Mouse (Mus musculus): ENCODE results near the gene Actl7a.

The Actl7a gene

DNA sequence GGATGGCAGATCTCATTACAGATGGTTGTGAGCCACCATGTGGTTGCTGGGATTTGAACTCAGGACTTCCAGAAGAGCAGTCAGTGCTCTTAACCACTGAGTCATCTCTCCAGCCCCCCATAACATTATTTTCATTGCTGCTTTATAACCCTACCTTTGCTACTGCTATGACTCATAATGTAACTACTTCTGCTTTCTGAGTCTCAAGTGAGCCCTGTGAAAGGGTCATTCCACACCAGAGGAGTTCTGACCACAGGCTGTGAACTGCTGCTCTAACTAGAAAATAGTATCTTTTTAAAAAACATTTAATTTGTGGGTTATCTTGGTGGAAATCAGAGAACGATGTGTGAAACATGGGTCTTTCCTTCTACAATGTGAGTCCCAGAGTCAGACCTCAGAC, 14.5 kb downstream of the Actl7a start:
- DNase-seq (ENCODE audit: low spot score), result no peak

DNA sequence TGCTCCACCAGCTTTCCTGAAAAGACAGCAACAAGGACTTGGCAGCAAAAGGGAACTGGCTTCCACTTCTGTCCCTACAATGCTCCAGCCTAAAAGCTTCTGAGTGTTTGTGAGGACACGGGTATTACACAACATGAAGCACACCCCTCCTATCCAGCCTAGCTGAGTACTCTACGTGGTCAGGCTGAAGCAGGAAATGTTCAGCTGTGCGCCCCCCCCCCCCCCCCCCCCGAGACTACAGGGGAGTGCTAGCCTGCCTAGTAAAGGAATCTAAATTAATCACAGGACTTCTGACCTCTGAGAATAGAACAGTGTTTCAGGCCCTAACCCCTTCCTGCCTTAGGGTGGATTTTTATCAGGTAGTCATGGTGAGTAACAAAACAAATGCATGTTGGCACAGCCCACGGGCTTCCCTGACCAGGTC, 24.7 kb downstream of the Actl7a start:
- no peak for DNase-seq (ENCODE audit: low spot score)

DNA sequence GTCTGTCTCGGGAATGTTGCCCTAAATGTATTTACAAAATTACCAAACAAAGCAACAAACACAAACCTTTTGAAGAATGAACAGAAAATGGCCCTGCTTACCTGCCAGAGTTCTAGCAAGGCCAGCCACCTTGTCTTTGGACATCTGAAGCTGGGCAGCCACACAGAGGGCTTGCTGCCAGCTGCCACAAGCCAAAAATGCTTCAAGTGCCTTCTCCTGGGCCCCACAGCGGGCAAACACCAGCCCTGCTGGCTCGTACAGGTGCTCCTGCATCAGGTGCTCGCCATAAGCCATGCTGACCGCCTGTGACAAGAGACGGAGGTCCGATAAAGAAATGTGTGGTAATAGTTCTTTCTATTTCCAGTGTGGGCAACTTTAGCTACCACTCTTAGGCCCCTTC, 25.7 kb downstream of the Actl7a start:
- no peak for DNase-seq (ENCODE audit: low spot score)

DNA sequence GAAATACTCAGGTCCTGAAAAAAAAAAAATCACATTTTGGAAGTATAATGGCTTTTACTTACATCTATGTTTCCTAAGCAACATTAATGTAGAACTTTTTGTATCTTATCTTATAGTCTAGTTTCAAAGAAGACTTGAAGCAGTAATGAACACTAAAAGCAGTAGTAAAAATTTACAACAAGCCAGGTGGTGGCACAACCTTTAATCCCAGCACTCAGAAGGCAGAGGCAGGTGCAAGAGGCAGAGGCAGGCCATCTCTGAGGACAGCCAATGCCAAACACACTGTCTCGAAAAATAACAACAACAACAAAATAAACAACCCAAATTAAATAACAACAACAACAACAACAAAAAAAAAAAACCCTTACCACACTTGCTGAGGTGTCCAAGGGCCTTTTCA, 27.9 kb downstream of the Actl7a start:
- DNase-seq (ENCODE audit: low spot score), result no peak

DNA sequence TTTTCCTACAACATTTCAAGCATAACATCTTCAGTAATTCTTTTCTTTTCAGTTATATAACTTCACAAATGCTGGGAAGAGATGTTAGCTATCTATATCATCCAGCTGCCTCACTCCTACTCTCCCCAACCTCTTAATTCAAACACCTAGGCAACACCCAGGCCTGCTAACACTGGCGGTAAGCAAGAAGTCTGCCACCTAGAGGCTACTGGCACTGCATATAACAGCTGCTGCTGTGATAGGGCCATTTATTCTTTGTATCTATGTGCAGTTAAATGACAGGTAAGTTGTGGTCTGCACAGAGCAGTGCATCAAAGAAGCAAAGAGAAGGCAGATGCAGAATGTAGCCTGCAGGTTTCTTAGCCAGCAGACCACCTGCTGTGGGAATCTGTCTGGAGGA, 48.2 kb downstream of the Actl7a start:
- DNase-seq (ENCODE audit: low spot score), result no peak
